Mouse (Mus musculus): Measurements from ENCODE around the gene Cog5.

DNA sequence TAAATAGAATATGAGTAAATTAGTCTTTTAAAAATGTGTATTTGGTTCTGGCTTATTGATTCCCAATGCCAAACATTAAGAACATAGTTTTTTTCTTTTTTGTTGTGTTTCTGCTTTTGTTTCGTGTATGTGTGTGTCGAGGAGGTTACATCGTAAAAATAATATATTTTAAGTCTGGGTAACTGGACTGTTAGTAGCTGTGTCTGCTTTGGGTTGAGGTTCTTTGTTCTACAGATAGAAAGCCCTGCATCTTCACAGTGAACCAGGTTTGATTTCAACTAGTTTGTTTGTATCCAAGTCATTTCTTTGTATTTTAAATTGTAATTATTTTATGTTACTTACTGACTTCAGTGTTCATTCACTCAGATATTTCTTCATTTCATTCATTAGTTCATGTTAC lies 59.4 kb downstream of the Cog5 start:
- TF ChIP-seq CTCF (IDR thresholded peaks at IDR 0.05; ENCODE audit: control insufficient read depth, insufficient read depth, low read length) (no peak), POLR2A (IDR thresholded peaks at IDR 0.05; ENCODE audit: borderline replicate concordance, control insufficient read depth, low read depth, low read length) (no peak)

Data from bone marrow, adult 2 months (tissue).